Mouse (Mus musculus): ENCODE measurements around the gene Rnf44.

DNA sequence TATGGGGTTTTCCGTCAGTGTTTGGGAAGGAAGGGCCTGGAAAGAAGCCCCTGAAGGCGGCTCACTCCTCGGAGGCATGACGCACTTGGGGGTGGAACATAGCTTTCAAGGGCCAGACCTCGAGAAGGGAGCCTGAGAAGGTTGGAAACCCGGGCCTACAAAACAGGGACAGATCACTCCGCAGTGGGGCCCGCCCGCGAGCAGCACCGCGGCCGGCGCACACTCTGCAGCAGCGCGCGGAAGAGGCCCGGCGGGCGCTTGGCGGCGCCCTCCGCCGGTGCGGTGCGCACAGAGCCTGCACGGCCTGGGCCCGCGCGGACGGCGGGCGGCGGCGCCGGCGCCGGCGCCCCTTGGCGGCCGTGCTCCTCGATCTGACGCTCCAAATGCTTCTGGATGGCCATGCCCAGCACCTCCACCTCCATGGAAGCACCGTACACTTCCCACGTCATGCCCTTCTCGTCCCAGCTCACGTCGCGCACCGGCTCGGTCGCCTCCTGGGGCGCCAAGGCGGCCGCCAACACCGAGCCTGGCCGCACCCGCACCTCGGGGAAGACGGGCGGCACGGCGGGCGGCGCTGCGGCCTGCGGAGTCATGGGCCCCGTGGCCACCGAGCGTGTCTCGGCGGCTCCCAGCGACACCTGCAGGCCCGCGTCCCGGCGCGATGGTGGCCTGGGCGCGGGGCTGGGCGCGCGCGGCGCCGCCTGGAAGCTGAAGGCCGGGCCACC is 43.9 kb upstream of the Rnf44 start:
- TF ChIP-seq CTCF (IDR thresholded peaks at IDR 0.05; ENCODE audit: low read depth) (no peak), EP300 (IDR thresholded peaks at IDR 0.05; ENCODE audit: low read depth) (no peak)
